Mouse (Mus musculus) spleen, postnatal 10 days (tissue): Measurements from ENCODE around the gene Tnfrsf11a.
"Not testable (repeated sequence)": the region's sequence is repeated elsewhere in the genome, so short reads cannot be mapped to it uniquely, and the experiment has no call there.

ENCODE experiments used
- DNase-seq, 2 experiments: peaks; one replicate each; pipeline ENCODE4 v3.0.0; 2021 to 2022; ENCODE audit warnings: low spot score in 2 of 2

Gene Tnfrsf11a

GRCm38 (mm10) chr1:105780457-105781364 lies at the start of gene Tnfrsf11a:
Tnfrsf11a (plus strand) TSS chr1:105780718.
- peak; percentile 10 to 60 for DNase-seq

- DNase-seq, result peak in 1 of 2 experiments; percentile 19
These were observed 45.2 kb upstream of the Tnfrsf11a start for GRCm38 (mm10) chr1:105735318-105735717.

- no peak for DNase-seq
These were observed 42.2 kb upstream of the Tnfrsf11a start for GRCm38 (mm10) chr1:105738334-105738733.

- DNase-seq, result no peak
These were observed 41.0 kb upstream of the Tnfrsf11a start for GRCm38 (mm10) chr1:105739493-105739892.

GRCm38 (mm10) chr1:105742481-105742880 lies 38.0 kb upstream of the Tnfrsf11a start:
- no peak for DNase-seq

- no peak for DNase-seq
These were observed 34.1 kb upstream of the Tnfrsf11a start for GRCm38 (mm10) chr1:105746444-105746843.

GRCm38 (mm10) chr1:105746858-105747596 lies 33.5 kb upstream of the Tnfrsf11a start:
- no peak for DNase-seq

- DNase-seq, result no peak
These were observed 32.3 kb upstream of the Tnfrsf11a start for GRCm38 (mm10) chr1:105748091-105748799.

- DNase-seq, result no peak
These were observed 28.3 kb upstream of the Tnfrsf11a start for GRCm38 (mm10) chr1:105752196-105752595.

GRCm38 (mm10) chr1:105752944-105753343 lies 27.6 kb upstream of the Tnfrsf11a start:
- DNase-seq, result no peak

GRCm38 (mm10) chr1:105758798-105759197 lies 21.7 kb upstream of the Tnfrsf11a start:
- no peak for DNase-seq

- DNase-seq, result no peak
These were observed 20.9 kb upstream of the Tnfrsf11a start for GRCm38 (mm10) chr1:105759422-105760165.

GRCm38 (mm10) chr1:105765586-105765985 lies 14.9 kb upstream of the Tnfrsf11a start:
- DNase-seq, result no peak

- not testable (repeated sequence) for DNase-seq
These were observed 14.4 kb upstream of the Tnfrsf11a start for GRCm38 (mm10) chr1:105766099-105766498.

- DNase-seq, result no peak
These were observed 12.1 kb upstream of the Tnfrsf11a start for GRCm38 (mm10) chr1:105768397-105768796.

GRCm38 (mm10) chr1:105770685-105771084 lies 9.8 kb upstream of the Tnfrsf11a start:
- no peak for DNase-seq

- no peak for DNase-seq
These were observed 4.1 kb upstream of the Tnfrsf11a start for GRCm38 (mm10) chr1:105776426-105776825.

- DNase-seq, result no peak
These were observed 450 bp upstream of the Tnfrsf11a start for GRCm38 (mm10) chr1:105780079-105780456.

GRCm38 (mm10) chr1:105781391-105782146 lies 1.1 kb downstream of the Tnfrsf11a start:
- DNase-seq, result no peak

GRCm38 (mm10) chr1:105784257-105785016 lies 3.9 kb downstream of the Tnfrsf11a start:
- no peak for DNase-seq
